Mouse (Mus musculus) c-Kit-positive CD71-positive TER-119-negative erythroid progenitor cells, embryonic 14.5 days (primary cell): ENCODE measurements around the gene Morf4l2.
"Not testable (repeated sequence)": the region's sequence is repeated elsewhere in the genome, so short reads cannot be mapped to it uniquely, and the experiment has no call there.

Source experiments
- DNase-seq: peaks from one replicate; pipeline ENCODE4 v3.0.0-alpha.2; 2013; ENCODE audit warnings: low read depth

Gene Morf4l2

DNA sequence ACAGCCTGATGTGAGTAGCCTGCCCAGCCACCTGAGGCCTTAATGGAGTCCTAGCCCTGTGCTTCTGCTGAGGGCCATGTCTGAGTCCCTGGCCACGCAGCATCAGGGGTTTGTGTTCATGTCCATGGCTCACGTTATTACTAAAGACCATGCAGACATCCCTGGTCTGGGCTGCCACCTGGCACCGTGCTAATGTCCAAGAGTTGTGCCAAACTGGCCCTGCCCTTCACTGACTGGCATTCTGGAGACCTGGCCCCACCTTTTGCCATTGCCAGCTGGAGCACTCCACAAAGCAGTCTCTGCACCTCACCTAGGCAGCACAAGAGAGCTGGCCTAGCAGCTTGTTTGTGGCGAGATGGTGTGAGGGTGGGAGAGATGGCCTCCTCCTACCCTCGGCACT lies 50.3 kb downstream of the Morf4l2 start:
- no peak for DNase-seq

DNA sequence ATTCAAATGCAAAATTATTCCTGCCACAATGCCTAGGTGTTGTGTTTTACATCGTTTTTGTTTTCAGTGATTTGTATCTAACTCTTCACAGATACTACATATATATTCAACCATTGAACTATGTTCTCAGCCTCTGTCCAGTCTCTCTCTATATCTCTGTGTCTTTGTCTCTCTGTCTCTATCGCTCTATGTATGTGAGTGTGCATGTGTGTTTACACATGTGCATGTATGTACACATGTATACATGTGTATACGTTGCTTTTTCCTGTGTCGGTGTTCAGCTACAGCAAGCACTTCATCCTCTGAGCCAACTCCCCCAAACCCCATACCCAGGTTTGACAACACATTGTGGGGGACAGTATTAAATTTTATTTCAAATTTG lies 51.2 kb downstream of the Morf4l2 start:
- DNase-seq, result no peak

DNA sequence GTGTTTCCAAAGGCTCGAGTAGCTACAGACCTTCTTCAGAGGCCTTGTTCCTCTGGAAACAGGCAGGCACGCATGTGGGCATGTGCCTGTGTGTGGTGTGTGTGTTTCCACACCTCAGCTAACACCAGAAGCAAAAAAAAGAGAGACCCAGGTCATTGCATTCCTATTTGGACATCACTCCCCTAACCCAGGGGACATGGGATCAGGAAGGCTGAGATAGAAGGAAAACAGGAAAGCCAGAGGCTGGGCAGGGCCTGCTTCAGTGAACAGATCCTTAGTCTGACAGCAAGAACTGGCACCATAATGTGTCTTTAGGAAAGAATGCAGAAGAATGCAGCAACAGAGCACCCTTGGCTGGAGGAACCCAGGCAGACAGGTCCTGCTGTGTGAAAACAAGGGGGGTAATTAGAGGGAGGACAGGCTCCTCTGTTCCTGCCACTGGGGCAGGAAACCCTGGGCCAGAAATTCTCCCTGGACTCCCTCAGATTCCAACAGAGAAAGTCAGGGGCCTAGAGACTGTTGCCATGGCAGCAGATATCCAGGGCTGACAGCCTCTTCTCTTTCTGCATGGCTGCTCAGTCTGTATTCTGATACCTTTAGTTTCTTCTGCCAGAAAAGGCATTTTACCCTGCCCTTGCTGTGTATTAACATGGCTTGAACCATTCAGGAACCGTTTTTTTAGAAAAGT lies 51.7 kb downstream of the Morf4l2 start:
- DNase-seq, result not testable (repeated sequence)
